Mouse (Mus musculus) MEL (cell line): ENCODE results near the gene Prepl.

Experiments
- CTCF ChIP-seq, 3 experiments: IDR thresholded peaks in 2 of 3; conservative IDR thresholded peaks in 1 of 3; 2 replicates each; pipeline ENCODE4 v1.5.1; 2011 to 2012; ENCODE audit warnings: low read length in 3 of 3, low read depth in 2 of 3, mild to moderate bottlenecking in 2 of 3, improper control_type of control experiment in 1 of 3, inconsistent platforms in 1 of 3, mixed read lengths in 1 of 3, moderate library complexity in 1 of 3; ENCODE audit not compliant: control insufficient read depth in 1 of 3, insufficient read depth in 1 of 3, poor library complexity in 1 of 3, severe bottlenecking in 1 of 3
- GATA1 ChIP-seq: IDR thresholded peaks from 2 replicates; pipeline ENCODE4 v1.6.1; 2011; ENCODE audit warnings: low read depth, low read length, improper control_type of control experiment
- MAFK ChIP-seq: IDR thresholded peaks from 2 replicates; pipeline ENCODE4 v1.6.1; 2011; ENCODE audit warnings: low read depth, mild to moderate bottlenecking, low read length, improper control_type of control experiment, borderline replicate concordance
- MAX ChIP-seq: IDR thresholded peaks from 2 replicates; pipeline ENCODE4 v1.6.1; 2011; ENCODE audit warnings: low read length, improper control_type of control experiment
- POLR2A ChIP-seq, 2 experiments: IDR thresholded peaks; 2 replicates each; pipeline ENCODE4 v1.6.1; 2011 to 2012; ENCODE audit warnings: low read length in 2 of 2, mild to moderate bottlenecking in 2 of 2, control low read depth in 1 of 2, improper control_type of control experiment in 1 of 2, low read depth in 1 of 2, moderate library complexity in 1 of 2; ENCODE audit not compliant: control insufficient read depth in 1 of 2, insufficient read depth in 1 of 2, poor library complexity in 1 of 2
- POLR2AphosphoS5 ChIP-seq: IDR thresholded peaks from 2 replicates; pipeline ENCODE4 v1.6.1; 2012; ENCODE audit warnings: low read depth, borderline replicate concordance, mild to moderate bottlenecking, inconsistent platforms, low read length, moderate library complexity, mixed read lengths
- RAD21 ChIP-seq: IDR thresholded peaks from 2 replicates; pipeline ENCODE4 v1.6.1; 2011; ENCODE audit warnings: mild to moderate bottlenecking, low read depth, low read length, improper control_type of control experiment
- TBP ChIP-seq: IDR thresholded peaks from 2 replicates; pipeline ENCODE4 v1.8.0; 2011; ENCODE audit warnings: low read depth, low read length, improper control_type of control experiment
- TCF12 ChIP-seq: IDR thresholded peaks from 2 replicates; pipeline ENCODE4 v1.6.1; 2014; ENCODE audit warnings: low read depth, mild to moderate bottlenecking, inconsistent platforms, low read length, improper control_type of control experiment, moderate library complexity
- ZC3H11A ChIP-seq: IDR thresholded peaks from 2 replicates; pipeline ENCODE4 v1.6.1; 2012; ENCODE audit warnings: low read depth, mild to moderate bottlenecking, inconsistent platforms, low read length, improper control_type of control experiment

GRCm38 (mm10) chr17:85058276-85058675, 31.8 kb downstream of the Prepl start:
- TF ChIP-seq TCF12 = no peak
- no peak for TF ChIP-seq CTCF (IDR thresholded peaks at IDR 0.05 in 2 of 3, conservative IDR thresholded peaks at IDR 0.05 in 1 of 3; ENCODE audit: control insufficient read depth in 1 of 3, insufficient read depth in 1 of 3, low read depth in 2 of 3, low read length in 3 of 3, poor library complexity in 1 of 3, severe bottlenecking in 1 of 3)
- no peak for TF ChIP-seq TBP
- no peak for TF ChIP-seq POLR2AphosphoS5
- TF ChIP-seq GATA1 = no peak
- no peak for TF ChIP-seq RAD21
- TF ChIP-seq ZC3H11A = no peak
- no peak for TF ChIP-seq POLR2A (IDR thresholded peaks at IDR 0.05; ENCODE audit: control insufficient read depth in 1 of 2, insufficient read depth in 1 of 2, low read depth in 1 of 2, low read length in 2 of 2, poor library complexity in 1 of 2)
- no peak for TF ChIP-seq MAX
- no peak for TF ChIP-seq MAFK
